ENCODE assay signal across 22 mouse cellular contexts in genomic region chr19:22994531-22994930, GRCm38 (mm10).
DNase-seq lines count a peak whose midpoint lies in the region; TF ChIP-seq lines count a peak whose summit lies in the region.
"Had no signal": no experiment of that assay in that cellular context is flagged by ENCODE, and none has a peak within 500 bp of the region (broad histone marks: within the 10 kb centered on the region; RNA-seq: fewer than 3 reads in every experiment).

No protein-coding gene starts in this region.

- no peak overlapping the region for H3K4me3 ChIP-seq in gastrocnemius, adult 2 months
- no peak overlapping the region for H3K4me3 ChIP-seq in brown adipose tissue, adult 24 weeks (ENCODE audit: insufficient read depth, low read depth, low read length)
- H3K4me3 ChIP-seq: embryonic facial prominence, embryonic 13.5 days; embryonic facial prominence, embryonic 15.5 days; erythroblast, embryonic 14.5 days; forebrain, embryonic 10.5 days; forebrain, embryonic 12.5 days had no signal

- intact Hi-C loops in gastrocnemius, adult 2 months (cut with DNase I): no loop called here

- peak overlapping the region; percentile 41 for H3K27ac ChIP-seq in gastrocnemius, adult 2 months
- 0 out of 2 replicates have a peak overlapping the region, but pooled peaks have one; percentile 30 for H3K27ac ChIP-seq in brown adipose tissue, adult 24 weeks (replicated peaks; ENCODE audit: low read depth, low read length)
- H3K27ac ChIP-seq: embryonic facial prominence, embryonic 13.5 days; embryonic facial prominence, embryonic 15.5 days; forebrain, embryonic 10.5 days; forebrain, embryonic 12.5 days had no signal

- no peak for DNase-seq in gastrocnemius, adult 2 months
- DNase-seq in gastrocnemius, adult 8-10 months (ENCODE audit: low spot score in 2 of 2): no peak
- DNase-seq in 3T3-L1 (ENCODE audit: low read depth, low spot score) (peak; percentile 71), NIH3T3 (ENCODE audit: low read depth) (peak; percentile 71), MN1 (ENCODE audit: low spot score) (no peak)
- DNase-seq in layer of hippocampus, postnatal 14 days (ENCODE audit: low spot score in 2 of 2): no peak
- DNase-seq in left cerebral cortex, adult 18-20 months (ENCODE audit: low spot score in 2 of 2): no peak
- DNase-seq: adrenal gland, adult 2 months; adrenal gland, postnatal 10 days; adrenal gland, postnatal 25 days; B cell, adult 2 months; cerebellum, adult 11-12 months; cerebellum, adult 9-10 months; cerebellum, postnatal 10 days; cerebellum, postnatal 25 days; embryo, embryonic 11 days had no signal

- peaks cover 4% of the 10 kb centered on the region; the same call in 1 of the 2 replicates for H3K4me1 ChIP-seq in brown adipose tissue, adult 24 weeks (ENCODE audit: control insufficient read depth, insufficient read depth, insufficient read length, low read length)
- H3K4me1 ChIP-seq: embryonic facial prominence, embryonic 13.5 days; embryonic facial prominence, embryonic 15.5 days; forebrain, embryonic 10.5 days; forebrain, embryonic 12.5 days had no signal

- TF ChIP-seq CTCF in gastrocnemius, adult 2 months (IDR thresholded peaks at IDR 0.05): no peak

Comparison
In these comparisons a context has a peak if more than half of its experiments do, and no peak if none do; other contexts are left out.
1. DNase-seq: peak in 3T3-L1 (single experiment) and NIH3T3 (single experiment); none in gastrocnemius, adult 2 months (single experiment), gastrocnemius, adult 8-10 months (0 of 2), layer of hippocampus, postnatal 14 days (0 of 2), MN1 (single experiment) and left cerebral cortex, adult 18-20 months (0 of 2).